Mouse (Mus musculus) erythroid progenitor cell, adult 5-6 weeks (primary cell): ENCODE results near the gene Agbl4. TPM values are rescaled to one million over a fixed set of nuclear protein-coding genes. Genes with fewer than 3 reads are reported as not detected.

Experiments
- ATAC-seq: replicated peaks from 2 replicates; pipeline ENCODE4 v1.8.0; 2016; ENCODE audit warnings: moderate number of reproducible peaks, mild to moderate bottlenecking, moderate TSS enrichment, inconsistent platforms; ENCODE audit not compliant: poor library complexity, low FRiP score, severe bottlenecking
- total RNA-seq, 2 experiments: library from RNA; stranded (forward) in 1 of 2; stranded (reverse) in 1 of 2; fragments of 150-400 nt in 1 of 2; fragments of 186-747, 209-891 nt in 1 of 2; gene quantifications; 2 replicates each; pipeline versions ENCODE4 v1.2.3 to v1.2.4; 2015 to 2017; ENCODE audit warnings: low replicate concordance in 2 of 2

Gene Agbl4
- not detected in 2 replicates for total RNA-seq (2015; ENCODE audit: low replicate concordance)
- not detected in 2 replicates for total RNA-seq (2017; ENCODE audit: low replicate concordance)

DNA sequence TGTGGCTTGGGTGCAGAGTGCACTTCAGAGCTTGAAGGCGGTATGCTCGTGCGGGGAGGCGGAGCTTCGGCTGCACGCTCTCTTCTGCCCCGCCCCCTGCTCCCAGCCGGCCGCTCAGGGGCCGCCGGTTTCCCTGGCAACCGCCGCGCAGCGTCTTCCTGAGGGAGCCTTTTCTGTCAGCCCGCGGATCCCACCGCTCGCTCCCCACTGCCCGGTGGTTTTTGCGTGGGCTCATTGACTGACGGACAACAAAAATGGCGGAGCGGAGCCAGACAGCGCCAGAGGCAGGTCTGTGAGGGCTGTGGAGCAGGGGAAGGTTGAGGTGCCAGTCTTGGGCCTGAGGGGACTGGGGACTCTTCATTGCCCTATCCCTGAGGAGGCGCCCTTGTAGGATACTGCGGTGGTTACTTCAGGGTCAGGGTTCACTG, at the start of gene Agbl4:
Agbl4 (plus strand) TSS at position 44 of the 428 bp plus-strand sequence.
- ATAC-seq = no peak

DNA sequence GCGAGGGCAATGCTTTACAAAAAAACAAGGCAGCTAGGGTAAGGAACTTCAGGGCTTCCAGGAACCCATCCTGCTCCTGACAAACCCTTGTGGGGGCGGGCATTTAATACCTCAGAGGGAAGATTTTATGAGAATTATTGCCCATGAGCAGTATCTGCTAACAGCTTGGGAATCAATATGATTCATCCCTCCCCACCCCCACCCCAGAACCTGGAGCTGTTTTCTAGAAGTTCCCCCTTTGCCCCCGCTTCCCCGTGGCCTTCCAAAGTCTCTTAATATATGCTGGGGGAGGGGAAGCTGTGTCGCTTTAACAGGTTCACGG, 46.6 kb upstream of the Agbl4 start:
- ATAC-seq = no peak

DNA sequence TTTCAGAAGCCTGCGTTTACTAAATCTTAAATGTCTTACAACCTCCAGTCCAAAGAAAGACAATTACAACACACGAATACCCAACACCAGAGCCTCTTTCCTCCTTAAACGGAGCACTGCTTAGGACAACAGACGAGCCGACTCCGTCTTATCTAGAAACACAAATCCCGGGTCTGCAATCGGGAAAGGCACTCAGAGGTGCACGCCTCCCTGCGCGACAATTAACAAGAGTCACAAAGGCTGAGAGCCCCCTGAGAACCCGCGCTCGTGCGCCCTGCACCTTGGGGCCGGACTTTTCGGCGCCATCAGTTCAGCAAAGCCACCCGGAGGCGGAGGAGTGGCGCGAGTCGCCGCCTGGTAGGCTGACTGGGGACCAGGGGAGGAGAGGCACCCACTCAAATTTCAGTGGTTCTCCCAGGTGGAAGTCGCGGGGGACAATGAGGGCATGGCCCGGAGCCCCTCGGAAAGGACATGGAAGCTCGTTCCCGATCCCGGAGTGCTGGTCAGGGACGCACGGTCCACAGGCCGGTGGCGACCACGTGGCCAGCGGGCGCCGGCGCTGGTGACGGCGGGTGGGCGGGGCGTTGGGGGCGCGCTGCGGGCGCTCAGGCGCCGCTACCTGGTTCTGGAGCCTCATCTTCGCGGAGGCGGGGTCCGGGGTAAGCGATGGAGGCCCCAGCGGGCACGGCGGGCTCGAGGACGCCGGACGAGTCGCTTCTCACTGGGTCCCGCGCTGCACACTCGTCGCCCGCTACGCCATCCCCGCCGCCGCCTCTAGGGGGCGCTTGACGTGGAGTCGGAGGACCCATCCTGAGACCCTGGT, 46.1 kb upstream of the Agbl4 start, which contains the start of gene Elavl4:
Elavl4 (minus strand) TSS at position 732 of the 823 bp plus-strand sequence.
- no peak for ATAC-seq

DNA sequence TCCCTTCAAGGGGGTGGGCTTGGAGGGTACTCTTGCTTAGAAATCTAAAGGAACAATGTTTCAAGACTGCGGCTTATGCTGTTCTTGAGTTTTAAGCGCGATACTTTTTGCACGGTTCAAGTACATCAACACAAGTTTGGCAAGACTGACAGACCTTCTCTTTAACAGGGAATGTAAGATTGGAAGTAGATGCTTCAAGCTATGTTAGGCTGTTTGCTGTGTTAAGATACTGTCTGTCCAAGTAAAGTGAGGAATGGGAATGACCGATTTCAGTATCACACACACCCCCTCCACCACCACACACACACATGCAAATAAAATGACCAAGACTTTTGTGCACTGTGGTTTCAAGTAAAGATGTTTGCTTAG, 45.5 kb upstream of the Agbl4 start:
- no peak for ATAC-seq

DNA sequence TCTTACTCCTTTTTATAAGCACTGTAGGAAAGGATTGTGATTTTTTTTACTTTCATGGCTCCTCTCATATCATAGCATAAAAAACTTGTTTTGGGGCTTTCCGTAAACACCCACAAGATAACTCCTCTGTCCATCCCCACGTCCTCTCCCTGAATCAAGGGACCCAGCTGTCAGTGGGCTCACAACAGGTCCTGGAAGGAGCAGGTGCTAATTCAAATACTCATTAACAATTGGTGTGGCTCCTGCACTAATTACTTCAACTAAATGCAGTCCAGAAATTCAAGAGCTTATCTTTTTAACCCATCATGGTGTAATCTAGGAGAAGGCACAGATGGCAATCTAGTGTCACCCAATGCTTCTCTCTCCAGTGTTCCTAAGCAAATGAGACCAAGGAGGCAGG, 36.9 kb upstream of the Agbl4 start:
- no peak for ATAC-seq

DNA sequence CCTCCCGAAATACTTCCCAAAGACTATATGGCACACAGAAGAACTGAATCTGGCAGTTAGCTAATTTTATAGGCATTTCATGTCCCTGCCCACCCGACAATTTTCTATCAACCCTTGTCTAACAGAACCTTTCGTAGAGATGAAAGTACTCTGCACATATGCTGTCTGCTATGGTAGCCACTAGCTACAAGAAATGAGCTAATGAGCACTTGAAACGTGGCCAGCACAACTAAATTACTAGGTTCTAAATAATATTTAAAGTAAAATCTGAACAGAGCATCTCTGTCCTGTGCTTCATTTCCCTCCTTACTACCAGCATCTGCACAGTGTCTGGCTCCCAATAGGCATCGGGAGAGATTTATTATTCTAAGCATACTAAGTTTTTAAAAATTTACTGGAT, 1.2 kb upstream of the Agbl4 start:
- ATAC-seq = no peak

DNA sequence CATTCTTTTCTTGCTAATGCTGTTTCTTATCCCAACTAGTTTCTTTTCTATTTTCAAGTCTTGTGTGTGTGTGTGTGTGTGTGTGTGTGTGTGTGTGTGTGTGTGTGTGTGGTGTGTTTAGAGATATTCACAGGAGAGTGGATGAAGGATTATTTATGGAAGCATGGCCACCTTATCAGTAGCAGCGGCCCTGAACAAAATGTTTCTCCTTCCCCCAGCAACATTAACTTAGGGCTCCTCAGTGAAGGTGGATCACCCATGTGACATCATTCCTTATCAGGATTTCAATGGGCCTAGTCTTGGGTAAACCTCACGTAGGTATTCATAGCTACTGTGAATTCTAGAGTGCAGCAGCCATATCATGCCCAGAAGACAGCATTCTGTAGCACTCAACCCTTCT, 22.8 kb downstream of the Agbl4 start:
- ATAC-seq = no peak

DNA sequence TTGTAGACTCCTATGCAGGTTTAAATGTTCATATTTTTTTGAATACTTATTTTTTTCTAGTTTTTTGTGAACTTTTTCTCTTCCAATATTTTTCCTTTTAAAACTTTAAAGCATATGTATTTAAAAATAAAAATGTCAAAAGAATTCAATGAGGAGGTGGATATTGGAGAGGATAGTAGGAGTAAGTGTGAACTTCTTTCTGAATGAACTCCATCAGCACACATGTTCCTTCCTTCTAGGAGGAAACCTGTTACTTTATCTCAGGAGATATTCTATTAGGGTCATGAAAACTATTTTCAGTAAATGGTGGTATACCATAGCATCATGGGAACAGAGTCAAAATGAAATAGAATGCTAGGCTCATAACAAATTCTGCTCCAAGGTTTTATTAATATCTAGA, 30.2 kb downstream of the Agbl4 start:
- no peak for ATAC-seq

DNA sequence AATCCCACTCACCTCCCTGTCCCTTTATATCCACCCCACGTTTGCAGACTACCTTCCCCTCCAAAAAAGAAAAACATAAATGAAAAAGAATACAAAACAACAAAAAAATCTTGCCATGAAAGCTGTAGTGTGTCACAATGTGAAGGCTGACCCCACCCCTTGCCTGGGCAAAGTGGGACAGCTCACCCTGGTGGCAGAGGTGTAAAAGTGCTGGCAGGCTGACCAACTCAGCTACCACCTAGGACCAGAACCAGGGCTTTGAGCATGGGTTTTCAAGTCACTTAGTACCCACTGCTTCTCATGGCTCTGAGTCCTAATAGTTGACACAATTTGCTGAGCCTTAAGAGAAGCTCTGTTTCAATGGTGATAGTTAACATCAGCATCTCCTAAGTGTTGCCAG, 96.9 kb downstream of the Agbl4 start:
- no peak for ATAC-seq

DNA sequence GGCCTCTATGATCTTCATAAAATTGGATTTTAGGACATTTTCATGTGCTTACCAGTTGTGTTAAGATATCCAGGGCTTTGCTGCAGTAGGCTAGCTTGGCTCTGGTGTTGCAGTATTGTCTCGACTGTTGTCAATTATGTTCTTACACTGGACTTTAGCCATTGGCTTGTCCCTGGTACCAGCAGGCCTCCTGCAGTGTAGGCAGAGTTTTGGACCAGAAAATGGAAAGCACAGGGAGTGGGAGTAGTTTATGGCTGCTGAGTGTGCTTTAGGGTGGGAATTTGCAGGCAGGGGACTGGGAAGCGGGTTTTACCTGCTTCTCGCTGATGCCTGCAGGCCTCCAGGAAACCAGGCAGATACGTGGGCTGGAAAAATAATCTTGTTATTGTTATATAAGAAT, 132.3 kb downstream of the Agbl4 start:
- no peak for ATAC-seq

DNA sequence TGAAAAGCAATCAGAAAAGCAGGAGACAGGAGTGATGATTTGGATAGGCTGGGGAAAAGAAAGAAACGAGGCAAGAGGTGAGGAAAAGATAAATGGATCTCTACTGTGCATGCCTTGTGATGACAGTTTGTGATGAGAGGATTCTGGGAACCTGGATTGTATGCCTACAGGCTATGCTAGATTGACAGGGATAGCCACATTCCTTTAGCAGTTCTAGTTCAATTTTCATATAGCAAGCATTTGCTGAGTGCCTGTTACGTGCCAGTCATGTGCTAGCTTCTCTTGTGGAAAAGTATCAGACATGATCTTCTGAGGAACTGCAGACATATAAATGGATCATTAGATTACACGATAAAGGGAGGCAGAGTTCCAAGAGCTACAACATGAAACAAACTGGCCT, 151.8 kb downstream of the Agbl4 start:
- ATAC-seq = no peak

DNA sequence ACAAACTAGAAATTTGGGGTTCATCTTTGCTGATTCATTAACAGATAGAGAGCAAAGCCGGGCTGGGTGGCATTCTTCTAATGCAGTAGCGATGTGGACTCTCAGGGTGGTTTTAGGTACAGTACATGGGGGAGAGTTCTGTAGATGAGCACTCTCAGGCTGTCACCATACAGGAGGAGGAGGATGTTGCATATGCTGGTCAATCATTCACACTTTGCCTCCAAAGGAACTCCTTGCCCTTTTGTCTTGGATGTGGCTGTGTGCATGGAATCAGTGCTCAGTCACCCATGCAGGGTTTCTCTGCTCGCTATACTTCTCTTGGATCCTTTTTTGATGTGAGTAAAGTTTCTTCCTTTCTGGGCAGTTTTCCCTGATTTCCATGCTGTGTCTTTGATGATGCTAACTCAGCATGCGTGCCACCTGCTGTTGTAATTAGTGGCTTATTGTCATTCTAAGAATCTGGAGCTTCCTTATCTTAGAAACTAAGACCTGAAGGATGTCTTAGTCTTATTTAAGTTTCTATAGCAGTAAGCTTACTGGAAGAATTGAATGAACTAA, 200.3 kb downstream of the Agbl4 start:
- ATAC-seq = no peak

DNA sequence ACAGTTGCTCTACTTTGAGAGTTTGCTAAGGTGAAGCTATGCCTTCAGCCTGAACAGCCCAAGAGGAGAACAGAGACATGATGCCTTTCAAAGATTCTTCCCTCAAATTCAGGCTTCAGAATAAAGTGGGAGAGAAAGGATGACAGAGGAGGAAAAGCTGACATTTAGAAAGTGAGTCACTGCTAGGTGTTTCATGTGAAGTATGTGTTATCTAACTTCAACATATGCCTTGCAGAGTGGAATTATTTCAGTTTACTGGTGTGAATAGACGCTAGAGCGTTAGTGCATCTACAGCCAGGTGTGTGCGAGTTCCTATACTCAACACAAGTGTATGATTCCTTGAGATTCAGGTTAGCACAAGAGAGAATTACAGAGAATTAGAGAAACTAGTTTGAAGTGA, 244.0 kb downstream of the Agbl4 start:
- ATAC-seq = no peak

DNA sequence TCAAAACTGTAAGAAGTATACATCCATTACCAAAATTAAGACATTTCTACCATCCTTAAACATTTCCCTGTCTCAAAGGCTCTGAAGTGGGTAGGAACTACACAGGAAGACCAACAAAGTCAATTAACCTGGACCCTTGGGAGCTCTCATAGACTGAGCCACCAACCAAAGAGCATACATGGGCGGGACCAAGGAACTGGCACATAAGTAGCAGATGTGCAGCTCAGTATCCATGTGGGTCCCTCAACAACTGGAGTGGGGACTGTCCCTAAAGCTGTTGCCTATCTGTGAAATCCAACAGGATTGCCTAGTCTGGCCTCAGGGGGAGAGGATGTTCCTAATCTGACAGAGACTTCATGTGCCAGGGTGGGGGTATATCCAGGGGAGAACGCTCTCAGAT, 265.5 kb downstream of the Agbl4 start:
- no peak for ATAC-seq

DNA sequence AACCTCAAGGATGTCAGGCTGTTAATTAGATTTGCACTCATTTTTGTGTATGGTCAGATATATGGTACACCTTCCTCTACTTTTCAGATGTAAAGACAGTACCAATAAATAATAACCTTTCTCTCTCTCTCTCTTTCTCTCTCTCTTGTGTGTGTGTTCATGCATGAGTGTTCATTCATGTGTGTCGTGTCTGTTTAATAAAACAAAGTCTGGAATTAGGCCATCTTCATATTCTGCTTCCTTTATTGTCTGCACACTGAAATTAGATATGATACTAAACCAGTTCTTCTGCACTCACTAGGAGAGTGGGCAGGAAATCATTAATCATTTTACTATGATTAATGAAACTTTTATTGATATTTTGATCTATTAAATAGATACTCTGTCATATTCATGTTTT, 276.7 kb downstream of the Agbl4 start:
- ATAC-seq = no peak

DNA sequence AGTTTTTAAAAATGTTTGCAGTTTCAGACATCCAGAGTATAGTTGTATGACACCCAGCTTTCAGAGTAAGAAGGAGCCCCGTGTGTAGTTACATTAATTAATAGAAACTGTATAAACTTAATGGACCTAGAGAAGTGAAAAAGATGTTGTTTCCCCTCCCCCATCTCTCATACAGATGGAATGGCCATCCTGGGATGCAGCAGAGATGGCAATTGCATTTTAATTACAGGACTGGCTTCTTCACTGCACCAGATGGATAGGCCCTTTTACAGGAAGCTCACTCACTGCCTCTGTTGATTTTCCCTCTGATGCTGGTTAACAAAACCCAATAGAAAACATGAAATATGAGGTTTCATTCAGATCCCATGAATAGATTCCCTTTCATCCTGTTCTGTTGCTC, 337.7 kb downstream of the Agbl4 start:
- ATAC-seq = no peak

DNA sequence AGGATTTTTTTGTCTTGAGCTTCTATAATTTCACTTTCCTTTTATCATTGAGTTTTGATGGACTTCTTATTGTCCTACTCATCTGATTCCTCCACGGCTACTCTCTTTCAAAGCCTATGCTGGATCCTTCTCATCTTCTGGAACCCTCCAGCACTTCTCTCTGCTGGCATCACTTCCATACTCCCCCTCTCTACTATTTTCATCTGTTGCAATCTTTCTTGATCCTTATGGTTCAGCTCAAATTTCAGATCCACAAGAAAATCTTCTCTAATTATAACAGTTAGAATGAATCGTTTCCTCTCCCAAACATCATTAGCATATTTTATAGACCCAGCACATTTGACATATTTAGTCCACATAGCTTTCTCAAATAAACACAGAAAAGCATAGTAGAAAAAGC, 360.5 kb downstream of the Agbl4 start:
- no peak for ATAC-seq

DNA sequence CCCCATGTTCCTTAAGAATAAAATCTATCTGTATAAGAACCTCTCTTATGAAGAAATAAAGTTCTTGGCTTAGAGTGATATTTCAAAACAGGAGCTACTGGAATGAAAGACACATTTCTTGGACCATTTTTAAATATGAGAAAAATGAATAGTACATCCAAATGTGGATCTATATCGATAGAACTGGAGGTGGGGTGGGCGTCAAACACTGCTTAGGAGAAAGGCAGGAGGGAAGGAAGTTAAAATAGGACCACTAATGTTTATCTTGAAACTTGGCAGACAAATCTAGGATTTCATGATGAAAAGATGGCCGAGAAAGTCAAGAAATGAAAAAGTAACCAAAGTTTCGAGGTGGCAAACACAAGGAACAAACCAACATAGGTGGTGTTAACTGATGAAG, 391.1 kb downstream of the Agbl4 start:
- no peak for ATAC-seq

DNA sequence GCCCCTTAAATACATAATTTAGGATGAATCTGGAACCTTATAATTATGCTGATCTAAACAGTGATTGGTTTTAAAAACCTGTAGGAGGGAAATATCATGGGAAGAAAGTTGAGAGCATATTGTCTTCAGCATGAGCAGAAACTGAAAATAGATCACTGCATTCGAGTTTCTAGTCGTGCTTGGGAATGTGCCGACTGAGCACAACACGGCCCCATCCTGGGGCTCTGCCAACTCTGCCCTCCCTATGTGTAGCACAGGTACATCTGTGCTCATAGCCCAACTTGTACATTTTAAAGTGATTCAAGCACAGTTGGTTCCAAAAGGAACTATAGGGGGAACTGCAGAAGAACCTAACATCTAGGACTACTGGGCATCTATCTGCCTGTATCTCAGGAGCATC, 402.4 kb downstream of the Agbl4 start:
- ATAC-seq = no peak

DNA sequence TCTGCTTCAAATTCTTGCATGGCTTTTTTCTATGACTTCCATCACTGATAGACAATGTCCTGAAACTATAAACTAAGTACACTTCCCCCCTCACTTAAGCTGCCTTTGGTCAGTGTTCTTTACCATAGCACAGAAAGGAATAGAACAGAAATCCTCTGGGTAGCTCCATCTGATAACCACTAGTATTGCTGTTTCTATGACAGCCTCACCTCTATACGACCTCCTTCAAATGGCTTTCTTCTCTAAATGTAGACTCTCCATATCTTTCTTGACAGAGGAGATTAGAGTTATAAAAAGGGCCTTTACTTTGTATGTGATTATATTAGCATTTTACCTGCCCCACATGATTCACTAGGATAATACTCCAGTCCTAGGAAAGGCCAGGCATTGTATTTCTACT, 413.5 kb downstream of the Agbl4 start:
- no peak for ATAC-seq

DNA sequence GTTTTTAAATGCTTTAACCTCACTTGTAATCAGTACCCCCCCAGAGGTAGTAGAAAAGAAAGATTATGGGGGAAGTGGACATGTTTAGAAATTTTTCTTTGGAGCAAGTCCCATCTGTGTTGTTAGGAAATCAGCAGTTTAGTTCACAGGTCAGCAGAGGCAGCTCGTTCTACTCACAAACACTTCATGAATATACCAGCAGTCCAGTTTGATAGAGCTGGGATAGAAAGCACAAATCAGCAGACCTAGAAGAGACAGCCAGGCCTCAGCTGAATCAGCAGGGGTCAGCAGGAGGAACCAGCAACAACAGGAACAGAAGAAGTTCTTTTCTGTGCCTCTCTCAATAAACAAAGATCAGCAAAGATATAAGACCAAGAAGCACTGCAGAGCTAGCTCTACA, 435.3 kb downstream of the Agbl4 start:
- ATAC-seq = no peak
